Mouse (Mus musculus) E14TG2a.4 (cell line): ENCODE results near the gene Mroh2a.

Experiments
- H3K27me3 ChIP-seq: 2 replicates; pipeline ENCODE4 v1.6.1; 2014; ENCODE audit warnings: low read length, control low read depth; ENCODE audit not compliant: insufficient read depth
- H3K36me3 ChIP-seq: 2 replicates; pipeline ENCODE4 v1.6.1; 2014; ENCODE audit warnings: low read length, control low read depth; ENCODE audit not compliant: insufficient read depth
- H3K4me1 ChIP-seq: replicated peaks from 2 replicates; pipeline ENCODE4 v1.6.1; 2014; ENCODE audit warnings: low read depth, low read length, control low read depth
- H3K4me3 ChIP-seq: replicated peaks from 2 replicates; pipeline ENCODE4 v1.5.1; 2014; ENCODE audit warnings: mild to moderate bottlenecking, low read length
- H3K9me3 ChIP-seq: 2 replicates; pipeline ENCODE4 v1.6.1; 2014; ENCODE audit warnings: low read length, control low read depth
- CTCF ChIP-seq: conservative IDR thresholded peaks from 2 replicates; pipeline ENCODE4 v1.5.1; 2014; ENCODE audit warnings: low read length
- NANOG ChIP-seq: IDR thresholded peaks from 2 replicates; pipeline ENCODE4 v1.6.1; 2014; ENCODE audit warnings: borderline replicate concordance, low read length, mixed read lengths
- POU5F1 ChIP-seq: IDR thresholded peaks from 2 replicates; pipeline ENCODE4 v1.6.1; 2014; ENCODE audit warnings: low read length, borderline replicate concordance

Mroh2a gene

GRCm38 (mm10) chr1:88230981-88231802, 4.4 kb downstream of the Mroh2a start:
- H3K4me3 ChIP-seq: no peak overlapping the region
- H3K9me3 ChIP-seq: peaks cover 31% of the 10 kb centered on the region
- H3K27me3 ChIP-seq: peaks cover 20% of the 10 kb centered on the region; the same call in 1 of the 2 replicates
- H3K36me3 ChIP-seq: no peaks in the 10 kb centered on the region
- H3K4me1 ChIP-seq: no peaks in the 10 kb centered on the region
- TF ChIP-seq NANOG (no peak), CTCF (no peak), POU5F1 (no peak)

DNA sequence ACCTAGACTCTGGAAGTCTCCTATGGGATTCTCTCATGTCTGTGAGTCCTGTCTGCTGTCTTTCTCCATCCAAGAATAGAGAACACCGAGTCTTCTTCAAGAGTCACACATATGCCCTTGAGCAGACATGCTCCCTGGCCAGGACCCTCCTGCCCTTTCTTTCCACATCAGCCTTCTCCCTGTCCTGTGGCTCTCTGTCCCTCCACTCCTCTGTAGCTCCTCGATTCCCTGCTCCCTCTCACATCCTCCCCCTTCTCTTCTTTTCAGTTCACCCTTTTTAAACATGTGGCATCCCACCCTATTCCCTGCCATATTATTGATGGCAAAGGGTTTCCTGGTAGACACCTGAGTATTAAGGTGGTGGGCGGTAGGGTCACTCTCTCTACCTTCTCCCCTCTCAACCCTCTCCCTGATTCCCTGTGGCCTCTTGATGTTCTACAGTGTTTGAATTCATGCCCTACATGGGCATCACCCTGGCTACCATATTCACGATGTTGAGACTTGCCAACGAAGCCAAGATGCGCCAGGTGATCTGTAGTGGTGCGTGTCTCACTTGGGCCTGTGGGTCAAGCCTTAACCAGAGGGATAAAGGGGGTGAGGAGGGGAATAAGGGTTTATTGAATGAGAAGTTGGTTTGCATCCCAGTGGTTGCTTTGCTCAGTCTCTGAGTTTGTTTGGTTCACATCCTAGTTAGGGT, 5.2 kb downstream of the Mroh2a start:
- peaks cover 20% of the 10 kb centered on the region; the same call in 1 of the 2 replicates for H3K27me3 ChIP-seq
- no peaks in the 10 kb centered on the region for H3K36me3 ChIP-seq
- TF ChIP-seq POU5F1: no peak
- TF ChIP-seq NANOG: no peak
- TF ChIP-seq CTCF: no peak
- peaks cover 36% of the 10 kb centered on the region for H3K9me3 ChIP-seq
- H3K4me1 ChIP-seq: no peaks in the 10 kb centered on the region
- H3K4me3 ChIP-seq: no peak overlapping the region

- Histone ChIP-seq H3K4me1 (no peaks in the 10 kb centered on the region), H3K9me3 (peaks cover 45% of the 10 kb centered on the region), H3K27me3 (peaks cover 20% of the 10 kb centered on the region; the same call in 1 of the 2 replicates), H3K4me3 (no peak overlapping the region), H3K36me3 (no peaks in the 10 kb centered on the region)
- TF ChIP-seq CTCF (no peak), POU5F1 (no peak), NANOG (no peak)
These were observed 6.0 kb downstream of the Mroh2a start for GRCm38 (mm10) chr1:88232664-88233380.

GRCm38 (mm10) chr1:88233421-88234247, 6.8 kb downstream of the Mroh2a start:
- no peak for TF ChIP-seq CTCF
- TF ChIP-seq POU5F1: no peak
- no peak for TF ChIP-seq NANOG
- no peaks in the 10 kb centered on the region for H3K36me3 ChIP-seq
- H3K4me3 ChIP-seq: no peak overlapping the region
- peaks cover 53% of the 10 kb centered on the region for H3K9me3 ChIP-seq
- peaks cover 20% of the 10 kb centered on the region; the same call in 1 of the 2 replicates for H3K27me3 ChIP-seq
- H3K4me1 ChIP-seq: no peaks in the 10 kb centered on the region

DNA sequence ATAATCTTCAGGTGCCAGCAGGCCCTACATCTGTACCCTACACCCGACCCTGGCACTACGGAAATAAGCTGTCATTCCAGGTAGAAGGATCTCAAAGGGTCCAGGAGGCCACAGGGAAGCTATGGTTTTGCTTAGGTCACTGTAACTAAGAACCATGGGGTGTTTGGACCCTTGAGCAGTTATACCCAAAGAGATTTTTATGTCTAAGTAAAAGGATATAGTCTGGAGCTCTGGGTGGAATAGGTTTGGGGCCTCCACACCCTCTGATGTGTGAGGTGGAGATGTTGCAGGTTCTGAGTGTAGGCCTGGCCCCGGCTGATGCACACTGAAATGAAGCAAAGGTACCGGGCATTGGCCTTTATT, 7.4 kb downstream of the Mroh2a start:
- TF ChIP-seq NANOG (no peak), POU5F1 (no peak), CTCF (no peak)
- Histone ChIP-seq H3K4me1 (no peaks in the 10 kb centered on the region), H3K4me3 (no peak overlapping the region), H3K9me3 (peaks cover 59% of the 10 kb centered on the region), H3K27me3 (peaks cover 24% of the 10 kb centered on the region; the same call in 1 of the 2 replicates), H3K36me3 (no peaks in the 10 kb centered on the region)

DNA sequence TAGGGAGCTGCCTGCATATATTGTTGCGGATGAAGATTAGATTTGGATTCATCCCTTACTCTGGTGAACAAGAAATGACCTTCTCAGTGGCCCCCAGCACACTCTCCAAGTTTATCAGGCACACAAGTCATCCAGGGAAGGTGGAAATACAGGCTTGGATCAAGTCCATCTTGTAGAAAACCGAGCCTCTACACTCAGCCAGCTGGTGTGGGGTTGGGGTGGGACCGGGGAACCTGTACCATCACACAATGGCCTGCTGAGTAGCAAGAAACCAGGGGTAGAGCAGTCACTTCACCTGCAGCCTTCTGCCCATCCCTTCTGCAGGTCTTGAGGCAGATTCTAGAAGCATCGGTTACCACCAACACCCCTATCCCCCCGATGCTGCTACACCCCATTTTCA, 7.9 kb downstream of the Mroh2a start:
- no peaks in the 10 kb centered on the region for H3K36me3 ChIP-seq
- peaks cover 24% of the 10 kb centered on the region; the same call in 1 of the 2 replicates for H3K27me3 ChIP-seq
- H3K4me3 ChIP-seq: no peak overlapping the region
- no peaks in the 10 kb centered on the region for H3K4me1 ChIP-seq
- TF ChIP-seq NANOG (no peak), CTCF (no peak), POU5F1 (no peak)
- peaks cover 63% of the 10 kb centered on the region for H3K9me3 ChIP-seq

DNA sequence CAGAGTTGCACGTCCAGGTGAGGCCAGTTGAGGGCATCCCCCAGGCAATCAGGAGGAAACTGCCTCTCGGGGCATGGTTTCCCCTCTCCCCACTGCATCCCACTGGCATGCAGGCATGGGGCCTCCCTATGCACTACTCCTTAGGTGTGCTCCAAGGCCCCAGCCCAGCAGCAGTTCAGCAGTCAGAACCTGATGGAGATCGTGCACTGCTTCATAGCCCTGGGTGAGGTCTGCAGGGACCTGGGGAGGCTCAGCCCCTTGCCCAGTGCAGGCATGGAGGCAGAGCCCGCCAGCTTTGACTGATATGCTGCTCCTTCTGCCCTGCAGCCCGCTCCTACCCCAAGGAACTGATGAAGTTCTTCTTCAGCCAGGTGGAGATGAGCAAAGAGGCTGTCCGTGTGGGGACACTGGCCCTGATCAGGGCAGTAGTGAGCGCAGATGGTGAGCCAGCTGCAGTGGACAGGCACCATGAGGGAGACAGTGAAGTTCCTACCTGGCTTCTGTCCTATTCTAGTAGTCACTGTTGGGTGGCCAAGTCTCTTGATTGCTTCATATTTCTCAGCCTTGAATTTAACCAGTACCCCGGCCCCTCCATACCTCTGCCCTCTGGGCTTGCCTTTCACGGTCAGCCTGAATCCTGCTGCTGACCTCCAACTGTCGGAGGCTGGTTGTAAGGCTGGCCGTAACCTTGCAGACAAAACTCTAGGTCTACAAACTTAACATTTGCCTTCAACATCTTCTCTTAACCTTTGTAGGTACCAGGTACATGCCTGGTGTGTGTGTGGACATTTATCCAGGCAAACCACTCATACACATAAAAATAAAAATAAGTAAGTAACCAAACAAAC, 8.5 kb downstream of the Mroh2a start:
- H3K4me1 ChIP-seq: no peaks in the 10 kb centered on the region
- H3K4me3 ChIP-seq: no peak overlapping the region
- no peaks in the 10 kb centered on the region for H3K36me3 ChIP-seq
- TF ChIP-seq CTCF: no peak
- no peak for TF ChIP-seq POU5F1
- TF ChIP-seq NANOG: no peak
- peaks cover 64% of the 10 kb centered on the region for H3K9me3 ChIP-seq
- H3K27me3 ChIP-seq: peaks cover 23% of the 10 kb centered on the region
